Mouse (Mus musculus): ENCODE results near the gene Anxa6.
"Not testable (repeated sequence)": the region's sequence is repeated elsewhere in the genome, so short reads cannot be mapped to it uniquely, and the experiment has no call there.

Anxa6 gene

GRCm38 (mm10) chr11:54957708-54958107 lies 75.5 kb downstream of the Anxa6 start:
- not testable (repeated sequence) for DNase-seq

DNA sequence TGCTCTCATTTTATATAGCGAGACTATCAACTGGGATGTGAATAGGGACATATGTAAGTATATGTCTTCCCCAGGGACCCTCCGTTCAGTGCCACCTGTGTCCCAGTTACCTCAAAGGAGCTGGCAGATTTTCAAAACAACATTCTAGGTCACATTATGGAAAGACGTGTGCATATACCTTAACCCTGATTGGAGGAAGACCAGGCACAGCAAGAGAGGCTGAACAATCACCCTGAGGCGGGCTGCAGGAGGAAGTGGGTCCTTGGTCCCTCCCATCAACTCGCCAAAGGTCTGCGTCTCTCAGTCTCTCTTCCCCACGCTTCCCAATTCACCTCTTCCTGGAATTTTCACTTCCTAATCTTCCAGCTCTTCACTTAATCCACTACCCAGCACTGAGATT lies 76.3 kb downstream of the Anxa6 start:
- DNase-seq = no peak

GRCm38 (mm10) chr11:54955735-54956480 lies 77.3 kb downstream of the Anxa6 start:
- peak; percentile 97 for DNase-seq

DNA sequence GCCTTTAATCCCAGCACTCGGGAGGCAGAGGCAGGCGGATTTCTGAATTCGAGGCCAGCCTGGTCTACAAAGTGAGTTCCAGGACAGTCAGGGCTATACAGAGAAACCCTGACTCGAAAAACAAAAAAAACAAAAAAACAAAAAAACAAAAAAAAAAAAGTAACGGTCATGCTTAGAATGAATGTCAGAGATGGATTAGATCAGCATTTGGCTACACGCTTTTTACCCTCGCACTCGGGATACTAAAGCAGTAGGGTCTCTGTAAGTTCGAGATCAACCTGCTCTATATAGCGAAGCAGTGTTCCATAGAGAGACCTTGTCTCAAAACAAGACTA lies 77.9 kb downstream of the Anxa6 start:
- not testable (repeated sequence) for DNase-seq

DNA sequence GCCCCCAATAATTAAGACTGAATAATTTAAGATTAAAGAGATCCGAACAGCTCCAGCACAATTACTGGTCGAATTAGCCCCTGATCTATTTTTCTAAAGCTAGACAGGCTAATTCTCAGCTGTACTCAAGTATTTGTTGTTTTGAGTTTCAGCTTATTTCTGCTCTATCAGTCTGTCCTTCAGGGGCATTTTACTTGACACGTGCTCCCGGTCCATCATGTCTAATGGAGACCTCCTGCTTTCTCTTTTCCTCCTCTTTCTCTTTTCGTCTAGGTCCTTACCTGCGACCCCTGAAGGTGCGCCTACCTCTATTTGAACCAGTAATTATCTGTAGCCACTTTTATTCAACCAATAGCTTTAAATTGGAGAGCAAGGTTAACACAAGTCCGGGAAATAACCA lies 78.5 kb downstream of the Anxa6 start:
- no peak for DNase-seq

DNA sequence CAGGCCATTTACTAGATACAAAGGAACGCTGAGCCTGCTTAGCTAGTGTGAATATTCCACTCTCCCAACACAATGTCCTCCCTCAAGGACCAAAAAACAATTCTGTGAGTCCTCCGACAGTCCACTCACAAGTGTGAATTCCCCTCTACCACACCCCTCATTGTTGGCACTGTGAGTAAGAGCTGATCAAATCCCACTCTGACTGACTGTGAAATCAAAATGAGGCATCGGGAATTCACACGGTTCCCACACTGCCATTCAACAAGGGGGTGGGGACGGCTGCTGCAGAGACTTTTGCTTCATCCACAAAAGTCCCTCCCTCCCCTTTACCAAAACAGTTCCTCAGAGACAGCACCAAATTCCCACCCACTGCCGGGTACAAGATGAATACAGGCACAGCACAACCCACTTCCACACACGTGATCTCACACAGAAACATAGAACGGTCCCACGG lies 79.2 kb downstream of the Anxa6 start:
- DNase-seq = no peak

DNA sequence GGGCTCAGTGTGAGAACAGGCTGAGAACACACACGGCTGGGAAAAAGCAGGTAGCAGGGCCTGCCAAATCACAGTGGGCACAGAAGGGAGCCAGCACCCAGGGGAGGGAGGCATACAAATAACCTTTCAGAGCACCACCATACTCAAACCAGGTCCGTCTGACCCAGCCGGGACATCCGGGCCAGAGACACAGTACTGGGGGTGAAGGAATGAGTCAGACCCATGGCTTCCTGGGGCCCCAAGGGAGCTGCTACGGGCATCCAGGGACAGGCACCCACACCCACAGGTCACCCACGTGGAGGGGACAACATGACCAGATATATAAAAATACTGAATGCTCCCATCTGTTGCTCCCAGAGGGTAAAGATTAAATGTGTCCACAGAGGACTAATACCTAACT lies 80.6 kb downstream of the Anxa6 start:
- no peak for DNase-seq

DNA sequence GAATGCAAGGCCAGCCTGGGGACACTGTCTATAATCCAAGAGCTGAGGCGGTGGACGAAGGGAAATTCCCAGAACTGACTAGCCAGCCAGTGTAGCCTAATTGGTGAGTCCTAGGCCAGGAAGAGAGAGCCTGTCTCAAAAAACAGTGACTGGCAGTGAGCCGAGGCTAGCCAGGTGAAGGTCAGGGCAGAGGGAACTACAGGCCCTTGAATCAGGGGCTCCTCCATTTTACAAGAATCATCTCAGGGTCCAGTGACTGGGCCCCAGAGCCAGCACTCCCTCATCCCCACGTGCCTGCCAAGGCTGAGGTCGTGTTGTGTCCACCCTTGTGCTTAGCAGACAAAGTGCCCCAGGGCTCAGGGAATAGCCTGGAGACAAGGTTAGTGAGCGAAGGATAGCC lies 82.6 kb downstream of the Anxa6 start:
- DNase-seq = no peak

GRCm38 (mm10) chr11:54949717-54950116 lies 83.5 kb downstream of the Anxa6 start:
- no peak for DNase-seq

GRCm38 (mm10) chr11:54944702-54945101 lies 88.5 kb downstream of the Anxa6 start:
- no peak for DNase-seq

DNA sequence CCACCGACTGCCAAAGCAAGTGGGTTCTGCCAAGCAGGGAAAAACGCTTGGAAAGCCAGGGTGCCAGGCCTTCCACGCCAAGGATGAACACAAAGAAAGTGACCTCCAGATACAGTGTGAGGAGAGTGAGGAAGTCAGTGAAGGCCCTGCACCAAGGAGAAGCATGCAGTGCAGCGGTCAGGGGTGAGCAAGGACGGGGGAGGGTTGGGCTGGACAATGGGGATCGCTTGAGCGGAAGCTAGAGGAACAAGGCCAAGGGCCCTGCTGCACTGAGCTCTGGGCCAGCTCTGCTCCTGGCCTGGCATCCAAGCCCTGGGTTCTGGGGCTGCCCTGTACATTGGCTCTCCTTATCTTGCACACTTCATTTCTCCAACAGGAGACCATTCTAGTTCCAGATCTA lies 93.2 kb downstream of the Anxa6 start:
- no peak for DNase-seq

- DNase-seq = no peak
Observed at GRCm38 (mm10) chr11:54939501-54939900, 93.7 kb downstream of the Anxa6 start.

GRCm38 (mm10) chr11:54936771-54937140 lies 96.5 kb downstream of the Anxa6 start:
- no peak for DNase-seq

GRCm38 (mm10) chr11:54936035-54936770 lies 97.0 kb downstream of the Anxa6 start:
- DNase-seq = peak; percentile 44

GRCm38 (mm10) chr11:54934198-54934597 lies 99.0 kb downstream of the Anxa6 start:
- DNase-seq = no peak

DNA sequence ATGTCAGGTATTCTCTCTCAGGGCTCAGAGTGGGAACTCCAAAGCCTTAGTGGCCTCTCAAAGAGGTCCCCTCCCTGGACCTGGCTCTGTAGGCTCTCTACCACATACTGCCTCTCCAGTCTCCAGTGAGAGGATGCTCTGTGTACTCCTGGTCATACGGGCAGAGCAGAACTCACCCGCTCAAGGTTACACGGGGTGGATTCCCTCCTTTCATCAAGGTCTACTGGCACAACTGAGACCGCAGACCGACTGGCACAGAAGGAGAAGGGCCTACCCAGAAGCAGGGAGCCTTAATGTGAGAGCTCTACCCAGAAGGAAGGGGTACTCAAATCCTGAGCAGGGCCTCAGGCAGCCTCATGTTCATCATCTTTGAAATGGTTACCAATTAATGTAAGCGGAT lies 100.7 kb downstream of the Anxa6 start:
- no peak for DNase-seq

- peak; percentile 47 for DNase-seq
Observed at GRCm38 (mm10) chr11:54931405-54932093, 101.7 kb downstream of the Anxa6 start.

- peak; percentile 64 for DNase-seq
Observed at GRCm38 (mm10) chr11:54930318-54930979, 102.8 kb downstream of the Anxa6 start.

DNA sequence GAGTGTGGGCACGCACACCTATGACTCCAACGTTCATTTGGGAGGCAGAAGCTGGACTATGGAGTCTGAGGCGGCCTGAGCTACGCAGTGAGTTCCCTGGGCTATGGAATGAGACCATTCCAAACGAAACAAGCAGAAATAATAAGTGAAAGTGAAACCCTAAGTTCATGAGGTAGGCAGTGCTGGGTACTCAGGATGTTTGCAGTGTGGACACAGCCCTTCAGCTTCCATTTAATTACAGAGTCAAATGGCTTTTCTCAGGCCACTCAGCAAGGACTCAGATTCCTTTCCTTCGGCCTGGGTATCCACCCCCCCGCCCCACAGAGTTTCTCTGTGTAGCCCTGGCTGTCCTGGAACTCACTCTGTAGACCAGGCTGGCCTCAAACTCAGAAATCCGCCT lies 103.5 kb downstream of the Anxa6 start:
- DNase-seq = no peak

DNA sequence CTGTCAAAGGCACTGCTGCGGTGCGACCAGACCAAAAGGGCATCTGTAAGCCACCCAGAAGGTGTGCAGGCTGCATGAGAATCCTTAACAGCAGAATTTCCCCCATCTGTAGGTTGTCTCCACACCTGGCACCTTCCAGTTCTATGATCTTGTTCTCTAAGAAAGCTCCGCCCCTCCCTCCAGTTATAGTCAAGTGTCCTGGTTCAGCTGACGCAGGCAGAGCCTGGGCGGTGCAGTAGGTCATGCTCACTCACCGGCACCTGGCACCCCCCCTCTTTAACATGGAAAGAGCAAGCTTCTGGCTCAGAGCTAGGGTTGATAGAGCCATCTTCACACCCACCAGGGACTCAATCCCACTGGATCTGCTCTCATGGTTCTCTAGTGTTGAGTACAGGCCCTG lies 104.0 kb downstream of the Anxa6 start:
- no peak for DNase-seq
